Mouse (Mus musculus) adrenal gland, postnatal 4 days (tissue): ENCODE data around the gene Ndfip2. TPM values are rescaled to one million over a fixed set of nuclear protein-coding genes. Genes with fewer than 3 reads are reported as not detected.

ENCODE experiments used
- total RNA-seq, 2 experiments: library from RNA; stranded (reverse); gene quantifications; 2 replicates each; pipeline ENCODE4 v1.2.3; 2021

Ndfip2 gene
- total RNA-seq, 2 experiments from 2014 or later, result 38.2 to 40.9 TPM

Other genes starting within 250 kb of the Ndfip2 start
- 10 to 100 TPM; 65.9 to 67.4 TPM for gene Rbm26, start 81.2 kb upstream of the Ndfip2 start, total RNA-seq